In genomic region chr11:32581031-32581430, GRCm38 (mm10) we compare ENCODE assay signal across 1 mouse cellular context.
TF ChIP-seq lines count a peak whose summit lies in the region.

No protein-coding gene starts in this region.

TF ChIP-seq in MEL, 35 proteins besides CTCF, POLR2A, EP300 and RAD21 (continued from another document):
- TF ChIP-seq UBTF (IDR thresholded peaks at IDR 0.05; ENCODE audit: borderline replicate concordance, insufficient read depth, low read depth, low read length) (no peak), SIN3A (IDR thresholded peaks at IDR 0.05; ENCODE audit: low read length) (no peak), RCOR1 (IDR thresholded peaks at IDR 0.05; ENCODE audit: low read depth, low read length) (no peak), POLR2AphosphoS5 (IDR thresholded peaks at IDR 0.05; ENCODE audit: borderline replicate concordance, low read depth, low read length) (no peak)
